Mouse (Mus musculus): ENCODE measurements around the gene Map1s.

- TF ChIP-seq POLR2A (IDR thresholded peaks at IDR 0.05; ENCODE audit: low read depth, low read length) (no peak), CTCF (conservative IDR thresholded peaks at IDR 0.05; ENCODE audit: insufficient read depth, insufficient read length, low read depth, low read length) (no peak)
Measured at GRCm38 (mm10) chr8:70931731-70932130, 26.0 kb downstream of the Map1s start.

All from kidney, adult 2 months (tissue).